Mouse (Mus musculus) adipocyte (in vitro differentiated cells): ENCODE data around the gene Etv6.

ENCODE experiments used
- DNase-seq: peaks from one replicate; pipeline ENCODE4 v3.0.0-alpha.2; 2016; ENCODE audit warnings: low spot score

The Etv6 gene

DNA sequence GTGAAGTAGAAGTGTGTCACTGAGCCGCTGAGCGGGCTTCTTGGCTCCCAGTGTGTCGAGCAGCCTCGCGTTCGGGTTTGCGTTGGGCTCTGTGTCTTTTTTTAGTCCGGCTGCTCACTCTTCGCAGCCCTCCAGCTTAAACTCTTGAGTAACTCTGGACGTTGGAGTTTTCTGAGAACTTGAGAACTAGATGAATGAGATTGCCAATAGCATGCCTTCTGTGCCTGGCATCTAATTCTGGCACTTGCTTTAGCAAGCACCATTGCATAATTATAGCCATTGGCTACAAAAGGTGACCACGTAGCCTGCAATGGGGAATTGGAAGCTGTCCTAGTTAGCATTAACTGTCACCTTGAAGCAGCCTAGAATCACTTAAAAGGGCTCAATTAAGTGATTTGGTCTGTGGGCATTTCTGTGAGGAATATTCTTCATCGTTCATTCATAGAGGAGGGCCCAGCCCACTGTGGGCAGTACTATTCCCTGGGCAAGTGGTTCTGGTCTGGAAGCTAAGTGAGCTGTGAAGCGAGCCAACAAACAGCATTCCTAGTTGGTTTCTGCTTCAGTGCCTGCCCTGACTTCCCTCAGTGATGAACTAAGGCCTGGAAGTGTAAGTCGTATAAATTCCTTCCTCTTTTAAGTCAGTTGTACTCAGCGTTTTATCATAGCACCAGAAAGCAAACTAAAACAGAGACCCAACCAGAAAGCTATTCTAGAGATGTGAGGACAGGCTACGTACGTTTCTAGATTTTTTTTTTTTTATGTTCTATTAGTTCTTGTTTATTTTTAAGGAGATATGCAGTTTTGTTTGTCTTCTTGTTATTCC is 136.6 kb downstream of the Etv6 start:
- peak; percentile 83 for DNase-seq

DNA sequence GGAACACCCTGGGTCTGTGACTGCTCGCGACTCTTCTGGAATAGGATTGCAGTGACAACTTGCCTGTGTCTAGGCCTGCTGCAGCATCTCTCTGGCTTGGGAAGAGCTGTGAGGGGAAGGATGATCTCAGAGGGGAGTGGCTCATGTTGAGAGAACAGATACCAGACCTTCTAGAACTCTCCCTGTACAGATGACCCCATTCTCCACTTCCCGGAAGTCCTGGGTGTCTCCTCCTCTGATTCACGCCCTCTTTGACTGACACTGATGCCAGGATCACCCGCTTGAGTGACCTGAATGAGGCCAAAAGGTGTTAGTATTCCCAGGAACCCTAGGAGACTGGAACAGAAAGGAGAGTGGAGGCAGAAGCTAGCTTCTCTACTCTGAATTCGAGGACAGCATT is 137.9 kb downstream of the Etv6 start:
- no peak for DNase-seq

DNA sequence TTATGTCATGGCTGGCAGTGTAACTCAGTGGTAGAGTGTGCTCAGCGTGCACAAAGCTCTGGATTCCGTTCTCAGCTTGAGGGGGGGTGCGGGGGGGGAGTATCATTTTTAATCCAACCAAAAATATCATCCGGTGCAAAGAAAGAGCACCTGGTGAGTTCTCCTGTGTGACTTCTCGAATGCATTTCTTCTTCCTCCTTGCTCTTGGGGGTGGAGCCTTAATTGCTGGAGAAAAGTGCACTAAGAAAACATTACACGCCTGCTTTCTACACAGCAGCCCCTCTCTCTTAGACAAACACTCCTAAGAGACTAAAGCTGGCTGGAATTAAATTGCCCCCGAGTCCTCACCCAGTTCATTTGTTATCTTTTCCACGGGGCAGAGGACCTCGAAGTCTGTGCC is 139.6 kb downstream of the Etv6 start:
- no peak for DNase-seq

DNA sequence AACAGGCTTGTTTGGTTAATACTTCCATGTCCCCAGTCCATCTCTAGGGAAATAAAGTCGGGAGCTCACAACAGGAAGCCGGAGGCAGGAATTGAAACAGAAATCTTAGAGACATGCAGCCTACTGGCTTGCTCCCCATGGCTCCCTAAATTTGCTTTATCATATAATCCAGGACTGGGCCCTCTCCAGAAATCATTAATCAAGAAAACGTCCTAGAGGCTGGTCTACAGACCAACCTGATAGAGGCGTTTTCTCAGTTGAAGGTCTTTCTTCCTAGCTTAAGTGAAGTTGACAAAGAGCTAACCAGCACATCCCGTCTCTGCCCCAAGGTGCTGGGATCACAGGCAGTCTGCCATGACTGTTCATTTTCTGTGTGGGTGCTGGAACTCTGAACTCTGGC is 141.7 kb downstream of the Etv6 start:
- DNase-seq = no peak

DNA sequence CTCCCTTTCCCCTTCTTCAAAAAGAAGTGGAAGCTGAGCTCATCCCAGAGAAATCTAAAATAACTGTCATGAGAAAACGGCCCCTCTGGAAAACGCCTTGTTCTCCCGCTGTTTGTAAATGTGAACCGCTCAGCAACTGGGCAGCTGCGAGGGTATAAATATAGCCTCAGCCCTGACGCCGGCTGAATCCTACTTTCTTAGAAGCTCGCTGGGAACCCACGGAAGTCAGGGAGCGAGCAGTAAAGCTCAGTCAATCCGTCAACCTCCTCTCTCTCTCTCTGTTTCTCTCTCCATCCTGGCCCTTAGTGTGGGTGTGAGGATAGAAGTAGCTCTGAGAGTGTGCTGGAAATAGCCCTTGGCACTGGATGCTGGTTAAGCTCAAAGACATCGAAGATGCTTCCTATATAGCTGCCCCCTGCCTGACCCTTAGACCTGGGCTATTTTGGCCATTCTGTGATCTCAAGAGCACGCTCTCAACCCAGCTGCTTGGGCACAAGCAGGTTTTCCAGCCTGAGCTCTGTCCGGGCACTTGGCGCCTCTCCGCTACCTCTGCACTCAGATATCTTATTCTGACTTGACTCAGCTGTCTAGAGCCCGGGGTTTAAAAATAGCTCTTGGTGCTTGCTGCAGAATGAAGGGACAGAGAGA is 146.9 kb downstream of the Etv6 start:
- DNase-seq = no peak

DNA sequence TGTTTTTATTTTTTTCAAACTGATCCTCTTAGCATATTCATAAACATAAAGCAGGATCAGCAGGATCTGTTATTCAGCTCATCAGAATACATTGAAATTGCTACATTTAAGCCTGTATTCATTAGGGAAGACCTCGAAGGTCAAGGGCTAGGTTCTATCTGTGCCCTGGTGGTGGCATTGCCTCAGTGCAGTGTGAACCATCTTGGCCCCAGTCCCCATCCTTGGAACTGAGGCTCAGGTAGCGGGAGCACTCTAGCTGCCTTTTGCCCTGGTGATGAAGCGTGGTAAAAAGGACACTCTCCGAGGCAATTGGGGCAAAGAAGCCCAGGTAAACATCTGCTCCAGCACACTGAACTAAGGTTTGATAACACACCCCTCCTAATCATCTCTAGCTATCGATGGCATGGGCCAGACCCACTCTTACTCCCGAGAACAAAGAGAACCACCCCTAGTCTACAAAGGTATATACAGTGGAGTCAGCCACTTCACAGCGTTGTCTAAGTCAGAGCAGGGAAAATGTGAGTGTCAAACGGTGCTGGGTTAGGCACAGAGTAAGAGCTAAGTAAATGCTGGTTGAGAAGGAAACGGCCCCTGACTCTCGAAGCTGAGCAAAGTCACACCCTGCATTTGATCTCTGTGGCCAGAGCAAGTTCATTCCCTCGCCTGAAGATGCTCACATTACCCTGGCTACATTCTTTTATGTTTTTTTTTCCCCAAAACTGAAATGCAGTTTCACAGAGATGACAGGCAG is 148.3 kb downstream of the Etv6 start:
- no peak for DNase-seq

DNA sequence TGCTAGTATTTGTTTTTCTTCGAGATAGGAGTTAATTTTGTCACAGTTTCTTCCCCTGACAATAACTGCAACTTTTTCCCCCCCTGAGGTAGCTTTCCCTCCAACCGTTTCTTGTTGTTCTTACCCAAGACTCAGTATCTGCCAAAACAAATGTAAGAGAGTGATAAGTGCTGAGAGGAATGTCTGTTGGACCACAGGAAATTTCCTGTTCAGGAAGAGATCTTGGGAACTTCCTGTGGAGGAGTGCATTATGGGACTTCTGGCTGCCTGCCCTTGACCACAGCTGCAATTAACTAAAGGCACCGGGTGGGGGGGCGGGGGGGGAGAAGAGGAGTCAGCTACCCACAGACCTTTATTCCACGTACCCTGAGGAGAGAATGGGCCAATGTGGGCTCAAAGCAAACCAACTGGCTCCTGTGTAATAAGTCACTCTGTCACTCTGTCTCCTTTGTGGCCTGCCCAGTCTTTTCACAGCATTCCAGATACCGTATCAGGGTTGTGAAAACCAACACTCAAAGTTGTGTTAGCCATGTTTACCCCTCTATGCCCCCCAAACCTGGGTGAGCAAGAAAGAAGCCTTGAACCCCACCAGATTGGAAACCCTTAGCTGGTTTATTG is 150.9 kb downstream of the Etv6 start:
- DNase-seq = peak; percentile 78

DNA sequence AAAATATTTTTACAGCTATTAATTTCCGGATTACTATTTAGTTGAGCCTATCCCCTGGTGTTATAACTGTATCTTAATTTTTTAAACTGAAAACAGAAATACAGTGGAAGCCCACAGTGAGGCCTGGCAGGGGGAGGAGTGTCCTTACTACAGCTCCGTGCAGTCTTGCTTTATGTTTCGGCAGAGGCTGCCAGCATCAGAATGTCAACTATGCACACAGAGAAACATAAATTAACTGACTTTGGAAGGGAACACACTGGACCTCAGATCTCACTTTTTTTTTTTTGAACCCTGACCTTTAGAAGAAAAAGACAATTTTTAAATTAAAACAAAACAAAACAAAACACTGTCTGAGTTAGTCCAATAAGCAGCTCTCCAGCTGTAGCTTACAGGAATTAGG is 153.2 kb downstream of the Etv6 start:
- DNase-seq = peak; percentile 58

DNA sequence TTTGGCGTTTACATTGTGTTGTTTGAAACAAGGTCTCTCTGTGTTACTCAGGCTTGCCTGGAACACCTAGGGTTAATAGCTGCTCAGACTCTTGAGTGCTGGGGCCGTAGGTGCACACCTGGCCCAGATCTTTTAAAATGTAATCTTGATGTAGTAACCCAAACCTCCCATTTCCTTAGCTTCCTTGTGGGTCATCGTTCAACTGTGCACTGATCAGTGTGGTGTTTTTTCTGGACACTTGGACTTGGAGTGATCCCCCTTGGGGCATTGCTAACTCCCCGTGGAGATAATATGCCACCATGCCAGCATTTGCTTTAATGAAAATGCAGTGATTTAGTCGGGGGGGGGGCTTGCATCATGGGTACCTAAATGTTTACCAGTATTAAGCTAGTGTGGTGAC is 153.7 kb downstream of the Etv6 start:
- DNase-seq = no peak

DNA sequence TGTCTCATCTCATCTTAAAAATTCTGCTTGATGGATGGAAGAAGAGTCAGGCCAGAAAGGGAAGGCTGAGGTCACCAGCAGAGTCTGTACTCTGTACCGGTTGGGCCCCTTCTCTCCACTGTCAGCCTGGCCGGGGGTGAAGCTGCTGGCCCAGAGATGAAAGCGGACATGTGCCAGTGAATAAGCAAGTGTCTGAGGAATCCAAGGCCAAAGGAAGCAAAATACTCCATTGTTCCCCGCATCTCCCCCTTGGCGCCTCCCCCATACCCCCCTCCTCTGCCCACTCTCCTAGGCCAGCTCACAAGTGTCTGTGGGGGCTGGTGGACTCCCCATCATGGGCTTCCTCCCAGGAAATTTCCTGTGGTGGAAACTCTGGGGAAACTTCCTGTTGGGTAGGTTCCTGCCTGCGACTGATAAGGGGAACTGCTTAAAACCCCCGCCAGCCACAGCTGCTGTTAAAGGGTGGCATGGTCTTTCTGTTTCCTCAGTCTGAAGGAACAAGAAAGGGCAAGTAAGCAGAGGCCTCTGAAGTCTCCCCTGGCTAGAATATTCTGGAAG is 154.2 kb downstream of the Etv6 start:
- DNase-seq = no peak

DNA sequence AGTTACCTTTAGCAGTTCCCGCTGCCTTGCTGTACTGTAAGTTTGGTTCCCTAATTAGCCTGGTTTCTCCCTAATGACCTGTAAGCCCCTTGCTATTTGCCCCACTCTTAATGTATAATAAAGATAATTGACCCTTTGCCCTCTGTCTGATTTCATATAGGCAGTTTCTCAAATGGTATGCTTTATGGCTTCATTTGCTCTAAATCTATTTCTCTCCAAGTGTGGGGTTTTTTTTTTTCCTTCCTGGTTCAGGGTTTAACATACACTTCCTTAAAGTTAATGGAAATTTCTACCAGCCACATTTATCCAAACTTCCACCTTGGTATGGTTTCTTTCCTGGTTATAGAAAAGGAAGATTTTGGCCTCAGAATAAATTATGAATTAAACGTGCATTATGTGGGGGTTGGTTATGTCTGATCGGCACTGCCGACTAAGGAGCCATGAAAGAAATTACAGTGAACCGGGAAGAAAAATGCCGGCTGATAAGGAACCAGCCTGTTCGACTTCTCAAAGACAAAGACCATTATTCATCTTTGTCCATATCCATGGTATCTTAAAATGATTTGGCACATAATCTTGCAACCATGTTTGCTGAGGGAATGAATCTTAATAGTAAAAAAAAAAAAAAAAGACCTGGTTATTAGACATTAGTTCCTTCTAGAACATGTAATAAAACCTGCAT is 155.2 kb downstream of the Etv6 start:
- no peak for DNase-seq

DNA sequence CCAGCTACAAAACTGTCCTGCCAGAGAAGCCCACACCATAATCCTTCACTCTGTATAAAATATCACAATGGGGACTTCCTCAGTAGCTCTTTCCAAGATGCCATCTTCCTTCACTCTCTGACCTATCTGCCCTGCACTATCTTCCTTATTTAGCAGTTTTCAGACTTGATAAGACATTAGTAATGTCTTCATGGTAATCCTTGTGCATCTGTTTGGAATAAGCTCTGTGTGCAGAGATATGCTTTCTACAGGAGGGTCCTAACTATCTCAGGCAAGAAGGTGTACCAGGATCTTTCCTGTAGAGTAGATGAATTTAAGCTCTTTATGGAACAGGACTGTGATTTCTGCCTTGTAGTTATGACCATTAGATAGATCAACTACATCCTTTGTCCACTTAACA is 157.2 kb downstream of the Etv6 start:
- DNase-seq = no peak

DNA sequence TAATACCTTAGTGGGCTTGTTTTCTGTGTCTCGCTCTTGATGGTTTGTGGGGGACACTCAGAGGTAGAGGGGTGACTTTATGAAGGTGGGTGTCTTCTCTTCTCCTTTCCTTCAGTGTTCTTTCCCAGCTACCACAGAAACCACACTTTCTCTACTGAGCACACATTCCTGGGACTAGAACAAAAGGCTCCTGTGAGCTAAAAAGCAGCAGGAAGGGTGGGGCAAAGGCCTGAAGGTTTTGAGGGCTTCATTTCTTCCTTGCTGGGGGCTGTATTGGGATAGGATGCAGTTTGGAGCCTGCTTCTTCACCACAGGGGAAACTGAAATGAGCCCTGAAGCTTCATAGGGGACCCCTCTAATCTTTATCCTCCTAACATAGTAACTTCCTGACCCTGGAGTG is 164.4 kb downstream of the Etv6 start:
- DNase-seq = no peak

DNA sequence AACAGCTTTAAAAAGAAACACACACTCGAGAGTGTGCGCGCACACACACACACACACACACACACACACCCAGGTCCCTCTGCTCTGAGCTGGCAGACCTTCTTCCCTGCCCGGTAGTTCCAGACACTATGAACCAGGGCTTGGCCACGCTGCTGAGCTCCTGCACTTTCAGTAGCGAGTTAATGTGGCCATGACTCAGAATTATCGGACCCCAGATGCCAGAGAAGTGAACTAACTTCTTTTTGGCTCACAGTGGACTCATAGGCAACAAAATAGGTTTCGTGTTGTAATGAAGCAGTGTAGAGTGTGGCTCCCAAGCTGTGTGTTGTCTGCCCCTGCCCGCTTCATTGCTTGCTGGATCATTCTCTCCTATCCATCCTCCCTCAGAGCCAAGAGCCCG is 165.1 kb downstream of the Etv6 start:
- DNase-seq = peak; percentile 66

DNA sequence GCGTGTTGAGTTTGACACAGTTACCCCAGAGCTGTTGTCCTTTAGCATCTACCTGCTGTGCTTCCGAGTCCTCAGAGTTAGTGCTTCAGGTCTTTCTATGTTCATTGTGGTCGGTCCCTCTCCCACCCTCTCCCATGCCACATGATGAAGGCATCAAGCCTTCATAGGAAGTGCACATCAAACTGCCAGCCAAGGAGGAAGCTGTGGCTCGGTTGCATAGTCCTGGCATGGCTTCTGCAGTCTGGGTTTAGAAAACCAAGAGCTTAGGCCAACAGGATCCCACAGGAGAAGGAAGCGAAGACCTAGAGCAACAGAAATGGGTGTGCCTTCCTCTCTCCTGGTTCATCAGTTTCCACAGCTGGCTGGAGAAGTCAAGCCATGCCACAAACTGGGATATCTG is 166.7 kb downstream of the Etv6 start:
- DNase-seq = no peak

DNA sequence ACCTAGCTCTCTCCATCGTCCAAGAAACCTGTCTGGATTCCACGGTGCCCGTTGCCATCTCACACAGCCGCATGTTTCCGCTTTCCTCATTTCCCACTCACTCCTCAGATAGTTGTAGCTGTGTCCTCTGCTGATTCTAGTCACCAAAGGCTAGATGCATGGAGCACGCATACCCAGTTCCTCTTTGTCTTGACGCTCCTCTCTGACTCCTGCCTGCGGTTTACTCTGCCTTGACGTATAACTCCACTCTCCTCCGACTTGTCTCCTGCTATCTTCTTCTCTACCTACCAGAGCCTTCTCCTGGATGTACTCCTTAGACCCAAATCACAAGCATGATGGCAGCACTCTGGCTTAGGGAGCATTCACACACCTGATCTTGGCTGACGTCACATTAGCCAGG is 169.7 kb downstream of the Etv6 start:
- no peak for DNase-seq

DNA sequence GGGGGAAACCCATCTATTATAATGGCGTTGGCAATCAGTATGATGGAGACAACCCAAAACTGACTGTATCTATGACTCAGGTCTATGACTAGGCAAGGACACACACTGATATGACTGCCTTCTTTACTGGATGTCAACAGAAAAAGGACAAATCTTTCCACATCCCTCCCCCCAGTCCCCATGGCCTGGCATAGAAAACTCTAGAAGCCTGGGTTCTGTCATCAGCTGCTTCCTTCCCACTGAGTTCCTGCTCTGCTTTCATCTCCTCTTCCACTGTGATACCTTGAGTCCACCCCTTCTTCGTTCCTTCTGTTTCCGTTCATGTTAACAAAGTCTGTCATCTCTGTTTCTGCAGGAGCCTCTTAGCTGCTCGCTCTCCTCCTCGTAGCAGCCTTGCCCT is 170.2 kb downstream of the Etv6 start:
- no peak for DNase-seq

DNA sequence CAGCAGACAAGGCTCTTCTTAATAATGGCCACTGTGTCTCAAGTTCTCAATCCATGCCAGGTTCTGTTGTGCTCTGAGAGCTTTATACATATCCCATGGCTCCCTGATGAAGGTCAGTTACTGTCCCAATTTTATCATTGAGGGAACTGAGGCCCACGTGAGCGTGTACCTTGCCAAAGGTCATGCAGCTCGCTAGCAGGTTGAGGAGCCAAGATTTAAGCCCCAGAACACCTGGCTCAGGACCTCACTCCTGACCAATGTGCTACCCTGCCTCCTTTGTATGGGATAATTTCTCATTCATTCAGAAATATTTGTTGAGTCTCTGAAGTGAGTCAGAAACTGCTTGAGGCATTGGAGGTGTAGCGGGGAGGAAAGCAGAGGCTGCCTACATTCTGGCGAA is 170.8 kb downstream of the Etv6 start:
- DNase-seq = no peak

DNA sequence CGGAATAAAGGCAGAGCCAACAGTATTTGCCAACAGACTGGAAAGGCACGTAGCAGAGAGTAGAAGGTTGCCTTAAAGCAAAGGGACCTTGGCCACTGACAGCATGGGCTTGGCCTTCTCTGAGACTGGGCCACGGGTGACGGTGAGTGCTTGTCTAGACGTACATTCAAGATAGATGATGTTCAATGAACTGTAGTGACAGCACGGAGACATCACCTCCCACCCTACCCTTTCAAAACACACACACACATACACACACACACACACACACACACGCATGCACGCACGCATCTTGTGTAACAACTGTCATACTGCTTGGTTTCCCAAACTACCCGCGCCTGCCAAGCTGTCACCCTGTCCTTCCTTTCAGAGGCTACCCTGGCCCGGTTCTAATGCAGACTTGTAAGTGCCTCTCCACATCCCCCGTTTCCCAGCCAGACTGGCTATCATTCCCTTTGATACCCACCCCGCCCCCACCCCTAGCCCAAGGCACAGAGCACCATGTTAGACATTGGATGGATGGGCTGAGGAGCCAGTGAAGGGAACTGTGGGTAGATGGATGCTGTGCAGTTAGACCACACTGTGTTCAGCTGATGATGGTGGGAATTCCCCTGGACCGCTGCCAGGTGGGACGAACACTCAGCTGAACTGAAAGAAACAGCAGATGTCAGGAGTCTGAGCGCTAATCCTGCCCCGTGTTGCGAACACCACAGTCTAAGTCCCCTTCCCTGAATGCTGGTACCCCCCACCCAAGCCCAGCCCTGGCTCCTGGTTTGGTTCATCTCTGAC is 172.1 kb downstream of the Etv6 start:
- DNase-seq = peak; percentile 49

DNA sequence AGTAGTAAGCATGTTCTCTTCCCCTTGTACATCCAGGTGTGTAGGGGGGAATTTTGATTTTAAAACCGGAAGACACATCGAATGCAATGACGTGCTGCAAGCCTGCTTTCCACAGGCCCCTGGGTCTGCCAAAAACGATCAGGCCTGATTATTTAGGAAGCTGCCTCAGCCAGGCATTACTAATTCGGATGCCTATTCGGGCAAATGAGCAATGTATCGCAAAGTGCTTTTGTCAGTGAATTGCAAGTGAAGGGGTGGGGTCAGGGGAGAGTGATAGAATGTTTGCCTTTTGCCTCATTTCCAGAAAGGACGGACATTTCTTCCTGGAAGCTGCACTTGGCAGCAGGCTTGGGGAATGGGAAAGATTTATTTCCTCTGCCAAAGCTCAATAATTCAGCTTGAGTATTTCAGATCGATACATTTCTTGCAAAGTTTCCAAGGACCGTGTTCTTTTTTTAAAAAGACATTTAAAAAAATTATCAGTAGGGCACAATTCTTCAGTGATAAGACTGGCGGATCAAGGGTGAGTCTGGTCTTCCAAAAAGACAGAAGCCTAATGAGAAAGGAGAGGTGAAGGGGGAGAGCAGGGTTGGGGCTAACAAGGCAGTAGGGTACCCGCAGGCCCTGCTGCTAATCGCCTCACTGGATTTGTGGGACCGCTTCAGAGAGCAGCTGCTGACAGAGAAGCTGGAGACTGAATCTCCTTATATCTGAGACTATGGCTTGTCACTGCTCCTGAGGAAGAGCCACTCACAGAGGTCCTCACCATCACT is 172.9 kb downstream of the Etv6 start:
- DNase-seq = peak; percentile 69
